Mouse (Mus musculus) midbrain, postnatal 0 days (tissue): ENCODE results near the gene Tnfrsf1a. TPM values are rescaled to one million over a fixed set of nuclear protein-coding genes. Genes with fewer than 3 reads are reported as not detected.
A peak's percentile ranks its signal among the peaks of the same experiment; 100 is the strongest.

ENCODE experiments used
- ATAC-seq: fragments of 200-750 bp; cut with Nextera tagmentation; 2 replicates; pipeline ENCODE4 v1.8.0; 2017; ENCODE audit warnings: moderate number of reproducible peaks, mild to moderate bottlenecking, moderate TSS enrichment, moderate library complexity; ENCODE audit not compliant: low FRiP score
- DNase-seq: peaks from one replicate; pipeline ENCODE4 v3.0.0-alpha.2; 2015; ENCODE audit warnings: low spot score
- H3K27ac ChIP-seq: fragments of 300-500 bp; sonication (generic); 2 replicates; pipeline ENCODE4 v1.5.1; 2014; ENCODE audit warnings: low read depth, mild to moderate bottlenecking, low read length, mixed read lengths
- H3K27me3 ChIP-seq: fragments of 300-500 bp; sonication (generic); 2 replicates; pipeline ENCODE4 v1.6.1; 2014; ENCODE audit warnings: low read length, control low read depth, mixed read lengths; ENCODE audit not compliant: insufficient read depth
- H3K36me3 ChIP-seq: fragments of 300-500 bp; sonication (generic); 2 replicates; pipeline ENCODE4 v1.6.1; 2014; ENCODE audit warnings: low read length, control low read depth, mixed read lengths; ENCODE audit not compliant: insufficient read depth
- H3K4me1 ChIP-seq: fragments of 300-500 bp; sonication (generic); 2 replicates; pipeline ENCODE4 v1.6.1; 2014; ENCODE audit warnings: mild to moderate bottlenecking, control low read depth, antibody characterized with exemption, low read length, mixed read lengths; ENCODE audit not compliant: insufficient read depth
- H3K4me2 ChIP-seq: fragments of 300-500 bp; sonication (generic); 2 replicates; pipeline ENCODE4 v1.6.1; 2014; ENCODE audit warnings: low read depth, mild to moderate bottlenecking, low read length, mixed read lengths; ENCODE audit not compliant: poor library complexity, severe bottlenecking
- H3K4me3 ChIP-seq: fragments of 300-500 bp; sonication (generic); 2 replicates; pipeline ENCODE4 v1.5.1; 2014; ENCODE audit warnings: low read depth, mild to moderate bottlenecking, low read length, moderate library complexity
- H3K9ac ChIP-seq: fragments of 300-500 bp; sonication (generic); replicated peaks from 2 replicates; pipeline ENCODE4 v1.6.1; 2014; ENCODE audit warnings: mild to moderate bottlenecking, low read length, moderate library complexity, mixed read lengths; ENCODE audit not compliant: poor library complexity, severe bottlenecking
- H3K9me3 ChIP-seq: fragments of 300-500 bp; sonication (generic); 2 replicates; pipeline ENCODE4 v1.6.1; 2016; ENCODE audit warnings: low read length, control low read depth
- CTCF ChIP-seq: IDR thresholded peaks from 2 replicates; pipeline ENCODE4 v1.5.1; 2016; ENCODE audit warnings: antibody characterized with exemption, mild to moderate bottlenecking
- WGBS: fragments of 180-500 bp; shearing (Covaris S2); extraction: QIAGEN DNeasy Blood & Tissue Kit; methylation state at CpG from one replicate; pipeline ENCODE4 v1.1.7; 2014; 5-methylcytosine and 5-hydroxymethylcytosine counted together
- polyA plus RNA-seq: library from polyadenylated mRNA; unstranded; fragments of >200 nt; fragmentation: Nextera tagmentation; extraction: Ambion mirVana; gene quantifications from 2 replicates; pipeline ENCODE4 v1.2.1, GENCODE M21; 2015
- total RNA-seq: library from RNA; depleted of rRNA; stranded (reverse); fragments of >200 nt; gene quantifications from 2 replicates; pipeline ENCODE4 v1.2.3, GENCODE M21; 2014

The Tnfrsf1a gene
- total and polyA plus RNA-seq, 2 experiments from 2014 or later: 10.4 to 15.9 TPM

DNA sequence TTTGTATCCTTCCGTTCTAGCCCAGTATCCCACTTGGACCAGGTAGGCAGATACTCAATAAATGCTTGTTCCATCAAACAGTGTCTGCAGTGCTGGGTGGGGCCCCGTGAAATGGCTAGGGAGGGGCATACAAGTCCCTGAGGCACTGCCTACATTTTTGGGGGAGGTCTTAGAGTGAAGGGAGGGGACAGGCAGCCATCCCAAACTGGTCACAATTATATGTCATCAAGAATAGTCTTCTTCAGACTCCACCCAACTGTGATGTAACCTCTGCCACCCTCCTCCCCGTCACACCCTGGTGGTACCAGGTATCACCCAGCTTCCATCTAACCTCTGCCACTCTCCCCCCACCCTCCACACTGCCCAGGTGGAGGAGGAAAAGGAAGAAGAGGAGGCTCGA is 4.3 kb upstream of the Tnfrsf1a start:
- Histone ChIP-seq H3K4me1 (no peaks in the 10 kb centered on the region), H3K27ac (no peak overlapping the region), H3K9ac (no peak overlapping the region), H3K27me3 (peaks cover 5% of the 10 kb centered on the region; the same call in 1 of the 2 replicates), H3K4me2 (no peak overlapping the region), H3K36me3 (no peaks in the 10 kb centered on the region), H3K9me3 (no peaks in the 10 kb centered on the region), H3K4me3 (no peak overlapping the region)
- DNase-seq: no peak
- 70% methylated on average over 4 of the region's 4 CpGs for WGBS
- ATAC-seq: no peak
- no peak for TF ChIP-seq CTCF

DNA sequence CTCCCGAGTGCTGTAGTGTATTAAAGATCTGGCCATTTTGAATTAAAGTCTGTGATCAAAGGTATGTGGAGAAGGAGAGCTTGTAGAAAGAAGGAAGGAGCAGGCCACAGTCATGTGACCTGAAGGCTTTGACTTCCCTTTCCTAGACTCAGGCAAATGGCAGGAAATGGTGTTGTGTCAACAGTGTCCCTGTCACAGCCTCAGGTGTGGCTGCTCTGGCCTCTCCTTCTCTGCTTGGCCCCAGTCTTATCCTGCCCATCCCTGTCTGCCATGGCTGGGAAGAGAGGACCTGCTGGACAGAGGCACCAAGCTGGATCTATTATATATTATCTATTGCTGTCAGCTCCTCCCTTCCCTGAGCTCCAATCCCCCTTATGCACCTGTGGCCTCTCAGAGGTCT is 3.5 kb upstream of the Tnfrsf1a start:
- H3K4me2 ChIP-seq: no peak overlapping the region
- peaks cover 10% of the 10 kb centered on the region; the same call in 1 of the 2 replicates for H3K27me3 ChIP-seq
- 78% methylated on average over 1 of the region's 1 CpGs for WGBS
- ATAC-seq (no peak), DNase-seq (no peak)
- H3K9ac ChIP-seq: no peak overlapping the region
- TF ChIP-seq CTCF: no peak
- no peaks in the 10 kb centered on the region for H3K36me3 ChIP-seq
- no peak overlapping the region for H3K4me3 ChIP-seq
- no peak overlapping the region for H3K27ac ChIP-seq
- H3K9me3 ChIP-seq: no peaks in the 10 kb centered on the region
- no peaks in the 10 kb centered on the region for H3K4me1 ChIP-seq

DNA sequence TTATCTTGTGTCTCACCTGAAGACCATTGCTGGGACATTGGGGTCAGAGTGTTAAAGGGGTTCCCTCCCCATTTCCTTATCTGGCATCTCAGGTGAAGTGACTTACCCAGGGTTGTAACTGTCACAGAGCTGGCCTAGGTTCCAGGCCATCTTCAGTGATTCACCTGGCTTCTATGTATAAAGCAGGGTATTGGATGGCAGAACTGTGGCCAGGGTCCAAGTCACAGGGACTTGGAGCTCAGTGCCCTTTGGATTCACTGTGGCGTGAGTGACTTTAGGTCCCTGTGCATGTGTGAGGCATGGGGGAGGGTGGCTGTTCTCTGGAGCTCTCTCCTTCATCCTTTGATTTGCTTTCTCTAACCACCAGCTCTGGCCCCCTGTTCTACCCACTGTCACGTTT is 3.1 kb upstream of the Tnfrsf1a start:
- ATAC-seq (no peak), DNase-seq (no peak)
- WGBS: 55% methylated on average over 2 of the region's 2 CpGs
- no peaks in the 10 kb centered on the region for H3K9me3 ChIP-seq
- H3K36me3 ChIP-seq: no peaks in the 10 kb centered on the region
- no peak overlapping the region for H3K4me3 ChIP-seq
- no peaks in the 10 kb centered on the region for H3K4me1 ChIP-seq
- no peak overlapping the region for H3K4me2 ChIP-seq
- no peak for TF ChIP-seq CTCF
- no peak overlapping the region for H3K9ac ChIP-seq
- no peak overlapping the region for H3K27ac ChIP-seq
- peaks cover 10% of the 10 kb centered on the region; the same call in 1 of the 2 replicates for H3K27me3 ChIP-seq

DNA sequence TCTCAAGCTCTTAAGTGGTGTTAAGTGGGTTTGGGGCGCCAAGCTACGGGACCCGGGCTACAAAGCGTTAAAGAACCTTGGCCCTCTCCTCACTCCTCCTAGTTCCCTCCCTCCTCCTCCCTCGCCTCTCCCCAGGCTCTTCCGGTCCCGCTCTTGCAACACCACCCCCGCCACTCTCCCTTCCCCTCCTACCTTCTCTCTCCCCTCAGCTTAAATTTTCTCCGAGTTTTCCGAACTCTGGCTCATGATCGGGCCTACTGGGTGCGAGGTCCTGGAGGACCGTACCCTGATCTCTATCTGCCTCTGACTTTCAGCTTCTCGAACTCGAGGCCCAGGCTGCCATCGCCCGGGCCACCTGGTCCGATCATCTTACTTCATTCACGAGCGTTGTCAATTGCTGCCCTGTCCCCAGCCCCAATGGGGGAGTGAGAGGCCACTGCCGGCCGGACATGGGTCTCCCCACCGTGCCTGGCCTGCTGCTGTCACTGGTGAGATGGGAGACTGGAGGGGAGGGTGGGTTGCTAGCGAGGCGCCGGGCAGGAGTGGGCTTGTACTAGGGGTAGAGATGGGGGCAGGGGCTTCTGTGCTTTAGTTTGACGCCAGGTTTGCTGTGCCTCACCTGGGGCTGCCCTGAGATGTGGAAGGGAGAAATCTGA is 541 bp downstream of the Tnfrsf1a start:
- ATAC-seq (no peak), DNase-seq (peak; percentile 42)
- Histone ChIP-seq H3K4me1 (no peaks in the 10 kb centered on the region), H3K36me3 (no peaks in the 10 kb centered on the region), H3K27ac (peak overlapping the region; percentile 32; the same call in 1 of the 2 replicates), H3K9ac (no peak overlapping the region; the same call in 1 of the 2 replicates), H3K27me3 (peaks cover 7% of the 10 kb centered on the region; the same call in 1 of the 2 replicates), H3K4me3 (peak overlapping the region; percentile 29), H3K9me3 (no peaks in the 10 kb centered on the region), H3K4me2 (peak overlapping the region; percentile 46)
- 3% methylated on average over 26 of the region's 27 CpGs for WGBS
- TF ChIP-seq CTCF: no peak

DNA sequence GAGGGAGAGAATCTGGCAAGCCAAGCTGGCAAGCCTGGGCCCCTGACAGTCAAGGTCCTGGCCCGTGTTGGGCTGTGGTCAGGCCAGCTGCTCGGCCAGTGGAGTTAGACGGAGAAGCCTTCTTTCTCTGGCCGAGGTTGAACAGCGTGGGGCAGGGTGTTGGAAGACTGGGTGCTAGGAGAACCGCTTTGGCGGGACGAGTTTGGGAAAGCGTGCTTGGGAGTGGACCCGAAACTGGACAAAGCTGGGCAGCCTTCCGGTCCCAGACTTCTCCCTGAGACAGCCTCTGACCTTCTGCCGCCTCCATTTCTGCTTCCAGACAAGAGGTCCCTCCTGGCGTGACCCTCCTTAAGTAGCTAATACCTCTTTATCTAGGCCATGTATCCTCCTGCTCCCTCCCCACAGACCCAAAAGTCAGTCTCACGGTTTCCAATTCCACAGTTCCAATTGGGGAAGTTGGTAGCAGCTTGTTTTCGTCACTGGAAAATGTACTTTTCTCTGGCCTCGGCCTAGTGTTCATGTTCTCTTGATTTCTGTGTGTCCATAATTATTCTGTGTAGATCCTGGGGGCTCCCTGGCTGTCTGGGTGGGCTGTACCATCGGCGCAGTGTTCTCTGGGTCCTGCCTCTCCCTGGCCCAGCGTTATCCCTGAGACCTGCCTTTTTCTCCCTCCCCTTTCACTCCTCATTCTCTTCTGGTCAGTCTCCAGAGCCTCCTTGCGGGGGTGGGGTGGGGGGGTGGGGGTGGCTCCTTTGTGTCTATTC is 1.3 kb downstream of the Tnfrsf1a start:
- no peaks in the 10 kb centered on the region for H3K9me3 ChIP-seq
- H3K9ac ChIP-seq: no peak overlapping the region
- peaks cover 6% of the 10 kb centered on the region; the same call in 1 of the 2 replicates for H3K4me1 ChIP-seq
- peak overlapping the region; percentile 46 for H3K4me2 ChIP-seq
- peak overlapping the region; percentile 29 for H3K4me3 ChIP-seq
- ATAC-seq (no peak), DNase-seq (no peak)
- no peaks in the 10 kb centered on the region for H3K36me3 ChIP-seq
- peaks cover 7% of the 10 kb centered on the region; the same call in 1 of the 2 replicates for H3K27me3 ChIP-seq
- peak overlapping the region; percentile 32; the same call in 1 of the 2 replicates for H3K27ac ChIP-seq
- WGBS: 21% methylated on average over 20 of the region's 20 CpGs
- TF ChIP-seq CTCF: no peak

DNA sequence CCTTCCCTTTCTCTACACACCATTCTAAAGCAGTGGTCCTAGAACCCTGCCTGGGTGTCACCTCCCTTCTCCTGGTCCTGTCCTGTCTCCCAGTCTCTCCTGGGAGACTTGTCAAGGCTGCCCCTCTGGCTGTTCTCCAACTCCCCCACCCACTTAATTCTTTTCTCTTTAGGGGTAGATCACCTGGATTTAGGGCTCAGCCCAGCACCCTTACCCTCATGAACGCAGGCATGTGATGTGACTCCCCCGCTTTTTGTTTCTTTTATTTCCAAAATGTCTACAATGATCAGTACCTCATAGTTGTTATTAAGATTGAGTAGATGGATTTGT is 1.8 kb downstream of the Tnfrsf1a start:
- peaks cover 6% of the 10 kb centered on the region; the same call in 1 of the 2 replicates for H3K4me1 ChIP-seq
- H3K27me3 ChIP-seq: peaks cover 7% of the 10 kb centered on the region; the same call in 1 of the 2 replicates
- ATAC-seq (no peak), DNase-seq (no peak)
- H3K9me3 ChIP-seq: no peaks in the 10 kb centered on the region
- no peak overlapping the region for H3K9ac ChIP-seq
- TF ChIP-seq CTCF: no peak
- peak overlapping the region; percentile 46 for H3K4me2 ChIP-seq
- H3K4me3 ChIP-seq: no peak overlapping the region
- WGBS: 90% methylated on average over 2 of the region's 2 CpGs
- H3K27ac ChIP-seq: no peak overlapping the region
- H3K36me3 ChIP-seq: no peaks in the 10 kb centered on the region
